ENCODE assay signal across 9 mouse cellular contexts in the genomic region with DNA sequence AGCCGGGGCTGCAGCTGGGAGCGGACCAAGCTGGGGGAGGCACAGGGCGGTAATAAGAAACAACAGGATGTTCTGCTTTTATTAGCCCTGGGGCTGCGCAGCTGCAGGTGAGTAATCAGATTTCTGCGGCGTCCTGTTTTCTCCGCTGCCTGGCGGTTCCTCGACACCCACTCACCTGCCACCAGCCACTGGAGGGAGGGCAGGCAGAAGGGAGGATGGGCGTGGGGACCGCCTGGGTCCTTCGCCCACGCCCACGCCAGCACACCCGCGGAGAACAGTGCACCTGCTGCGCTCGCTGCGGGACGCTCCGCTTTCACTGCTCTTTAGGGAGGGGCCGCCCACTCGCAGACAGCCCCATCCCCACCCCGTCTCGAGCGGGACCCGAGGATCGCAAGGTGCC. TPM values are rescaled to one million over a fixed set of nuclear protein-coding genes. Genes with fewer than 3 reads are reported as not detected.
A peak's percentile ranks its signal among the peaks of the same experiment; 100 is the strongest.
DNase-seq lines count a peak whose midpoint lies in the region; ATAC-seq lines count a peak whose summit lies in the region.
"Had no signal": no experiment of that assay in that cellular context is flagged by ENCODE, and none has a peak within 500 bp of the region (broad histone marks: within the 10 kb centered on the region; RNA-seq: fewer than 3 reads in every experiment).

No protein-coding gene starts in this region.

- no peaks in the 10 kb centered on the region for H3K9me3 ChIP-seq in embryonic facial prominence, embryonic 14.5 days (ENCODE audit: control insufficient read depth, low read length)
- no peaks in the 10 kb centered on the region for H3K9me3 ChIP-seq in intestine, embryonic 14.5 days (ENCODE audit: control insufficient read depth, low read length)
- no peaks in the 10 kb centered on the region for H3K9me3 ChIP-seq in midbrain, embryonic 12.5 days
- no peaks in the 10 kb centered on the region for H3K9me3 ChIP-seq in stomach, embryonic 15.5 days

- H3K4me1 ChIP-seq in embryonic facial prominence, embryonic 14.5 days (ENCODE audit: control insufficient read depth, insufficient read depth, low read length): peaks cover 6% of the 10 kb centered on the region
- no peaks in the 10 kb centered on the region for H3K4me1 ChIP-seq in intestine, embryonic 14.5 days (replicated peaks; ENCODE audit: control insufficient read depth, insufficient read depth, low read length)
- H3K4me1 ChIP-seq in midbrain, embryonic 12.5 days: peaks cover 8% of the 10 kb centered on the region
- H3K4me1 ChIP-seq in stomach, embryonic 15.5 days: peaks cover 9% of the 10 kb centered on the region

- H3K4me3 ChIP-seq in embryonic facial prominence, embryonic 14.5 days (ENCODE audit: low read depth, low read length): peak overlapping the region; percentile 19
- peak overlapping the region; percentile 19; the same call in 1 of the 2 replicates for H3K4me3 ChIP-seq in intestine, embryonic 14.5 days (ENCODE audit: low read depth, low read length)
- H3K4me3 ChIP-seq in midbrain, embryonic 12.5 days: peak overlapping the region; percentile 26
- H3K4me3 ChIP-seq in stomach, embryonic 15.5 days (replicated peaks): peak overlapping the region; percentile 32
- H3K4me3 ChIP-seq: erythroblast, embryonic 14.5 days had no signal

- peaks cover 25% of the 10 kb centered on the region for H3K27me3 ChIP-seq in embryonic facial prominence, embryonic 14.5 days (replicated peaks; ENCODE audit: control insufficient read depth, insufficient read depth, low read length)
- peaks cover 29% of the 10 kb centered on the region for H3K27me3 ChIP-seq in intestine, embryonic 14.5 days (replicated peaks; ENCODE audit: control insufficient read depth, insufficient read depth, low read length)
- peaks cover 34% of the 10 kb centered on the region for H3K27me3 ChIP-seq in midbrain, embryonic 12.5 days
- H3K27me3 ChIP-seq in stomach, embryonic 15.5 days (replicated peaks): peaks cover 23% of the 10 kb centered on the region

- peak overlapping the region; percentile 53 for H3K4me2 ChIP-seq in embryonic facial prominence, embryonic 14.5 days (ENCODE audit: low read depth, low read length)
- H3K4me2 ChIP-seq in intestine, embryonic 14.5 days (ENCODE audit: low read length): peak overlapping the region; percentile 45
- H3K4me2 ChIP-seq in midbrain, embryonic 12.5 days (replicated peaks): peak overlapping the region; percentile 50
- peak overlapping the region; percentile 62 for H3K4me2 ChIP-seq in stomach, embryonic 15.5 days

- peak; percentile 35 for DNase-seq in retina, postnatal 1 day
- DNase-seq in retina, embryonic 14.5 days (ENCODE audit: low spot score): no peak
- DNase-seq in embryonic facial prominence, embryonic 14.5 days (ENCODE audit: low spot score): peak; percentile 57
- no peak for DNase-seq in intestine, embryonic 14.5 days (ENCODE audit: low spot score)
- DNase-seq in layer of hippocampus, postnatal 14 days (ENCODE audit: low spot score in 2 of 2): no peak
- no peak for DNase-seq in cerebellum, adult 11 months

- peak; percentile 62 for ATAC-seq in embryonic facial prominence, embryonic 14.5 days (ENCODE audit: low read depth)
- ATAC-seq in intestine, embryonic 14.5 days (replicated peaks; ENCODE audit: low FRiP score, low TSS enrichment, low read depth): 0 out of 2 replicates have a peak, but pooled peaks have one; percentile 22
- no peak for ATAC-seq in midbrain, embryonic 12.5 days (ENCODE audit: low FRiP score, low read depth)
- peak; percentile 28; the same call in 1 of the 2 replicates for ATAC-seq in stomach, embryonic 15.5 days (ENCODE audit: insufficient read depth, low FRiP score, low read depth)

- WGBS in embryonic facial prominence, embryonic 14.5 days: 7% methylated on average over 18 of the region's 28 CpGs
- 2% methylated on average over 28 of the region's 28 CpGs for WGBS in intestine, embryonic 14.5 days
- WGBS in midbrain, embryonic 12.5 days: 5% methylated on average over 28 of the region's 28 CpGs
- WGBS in stomach, embryonic 15.5 days: 3% methylated on average over 26 of the region's 28 CpGs

- H3K9ac ChIP-seq in embryonic facial prominence, embryonic 14.5 days (ENCODE audit: low read depth, low read length): peak overlapping the region; percentile 34; the same call in 1 of the 2 replicates
- 0 out of 2 replicates have a peak overlapping the region, but pooled peaks have one; percentile 5 for H3K9ac ChIP-seq in intestine, embryonic 14.5 days (ENCODE audit: low read length)
- H3K9ac ChIP-seq in midbrain, embryonic 12.5 days (replicated peaks): no peak overlapping the region
- H3K9ac ChIP-seq in stomach, embryonic 15.5 days: no peak overlapping the region

- H3K27ac ChIP-seq in embryonic facial prominence, embryonic 14.5 days (replicated peaks; ENCODE audit: low read depth, low read length): no peak overlapping the region
- no peak overlapping the region for H3K27ac ChIP-seq in intestine, embryonic 14.5 days (ENCODE audit: low read depth)
- no peak overlapping the region for H3K27ac ChIP-seq in midbrain, embryonic 12.5 days (replicated peaks)
- H3K27ac ChIP-seq in stomach, embryonic 15.5 days: no peak overlapping the region

- H3K36me3 ChIP-seq in embryonic facial prominence, embryonic 14.5 days (ENCODE audit: control insufficient read depth, insufficient read depth, low read length): no peaks in the 10 kb centered on the region
- H3K36me3 ChIP-seq in intestine, embryonic 14.5 days (ENCODE audit: control insufficient read depth, insufficient read depth, low read length): no peaks in the 10 kb centered on the region
- H3K36me3 ChIP-seq in midbrain, embryonic 12.5 days: no peaks in the 10 kb centered on the region
- no peaks in the 10 kb centered on the region for H3K36me3 ChIP-seq in stomach, embryonic 15.5 days

RNA-seq across cellular contexts. Expression of a gene that starts 28.5 kb away (rescaled TPM):
- polyA plus RNA-seq in embryonic facial prominence, embryonic 14.5 days (2014; fragmentation: Nextera tagmentation; extraction: Ambion mirVana): 528 and 551 TPM in 2 replicates
- 575 and 596 TPM in 2 replicates for polyA plus RNA-seq in intestine, embryonic 14.5 days (2014; fragmentation: Nextera tagmentation; extraction: Ambion mirVana)
- polyA plus RNA-seq in midbrain, embryonic 12.5 days (2016; fragmentation: Nextera tagmentation; extraction: Ambion mirVana): 294 and 304 TPM in 2 replicates
- 336 and 456 TPM in 2 replicates for polyA plus RNA-seq in stomach, embryonic 15.5 days (2015; fragmentation: Nextera tagmentation; extraction: Ambion mirVana)
- 100 to 1,000 TPM; 254 to 300 TPM for total RNA-seq in layer of hippocampus, postnatal 14 days (2021)

Comparison
In these comparisons a context has a peak if more than half of its experiments do, and no peak if none do; other contexts are left out.
1. DNase-seq: peak in retina, postnatal 1 day (single experiment) and embryonic facial prominence, embryonic 14.5 days (single experiment); none in retina, embryonic 14.5 days (single experiment), intestine, embryonic 14.5 days (single experiment), layer of hippocampus, postnatal 14 days (0 of 2) and cerebellum, adult 11 months (single experiment).
2. H3K9ac ChIP-seq: peak in embryonic facial prominence, embryonic 14.5 days (single experiment) and intestine, embryonic 14.5 days (single experiment); none in midbrain, embryonic 12.5 days (single experiment) and stomach, embryonic 15.5 days (single experiment).
3. Peak in every context shown above with its lines, with median percentiles within 50 percentile points of each other: H3K4me2 ChIP-seq and H3K4me3 ChIP-seq.